Mouse (Mus musculus) brain, adult 2 months (tissue): ENCODE data around the gene Vps52.
"Not testable (repeated sequence)": the region's sequence is repeated elsewhere in the genome, so short reads cannot be mapped to it uniquely, and the experiment has no call there.

Experiments used
- DNase-seq: peaks from one replicate; pipeline ENCODE4 v3.0.0; 2011; ENCODE audit warnings: low read depth, low spot score

Vps52 gene

GRCm38 (mm10) chr17:33965846-33966550 lies 10.4 kb downstream of the Vps52 start:
- DNase-seq = no peak

GRCm38 (mm10) chr17:33968489-33968888 lies 12.9 kb downstream of the Vps52 start:
- peak; percentile 88 for DNase-seq

GRCm38 (mm10) chr17:33968927-33969326 lies 13.3 kb downstream of the Vps52 start:
- DNase-seq = peak; percentile 74

GRCm38 (mm10) chr17:33969394-33969793 lies 13.8 kb downstream of the Vps52 start:
- DNase-seq = no peak

GRCm38 (mm10) chr17:33972691-33973090 lies 17.1 kb downstream of the Vps52 start:
- no peak for DNase-seq

- DNase-seq = no peak
These were observed 18.0 kb downstream of the Vps52 start for GRCm38 (mm10) chr17:33973572-33973971.

GRCm38 (mm10) chr17:33977861-33978557 lies 22.4 kb downstream of the Vps52 start:
- DNase-seq = no peak

- DNase-seq = peak; percentile 98
These were observed 23.0 kb downstream of the Vps52 start for GRCm38 (mm10) chr17:33978631-33979031.

GRCm38 (mm10) chr17:33979512-33980050 lies 24.0 kb downstream of the Vps52 start:
- no peak for DNase-seq

- peak; percentile 32 for DNase-seq
These were observed 24.8 kb downstream of the Vps52 start for GRCm38 (mm10) chr17:33980181-33981035.

- DNase-seq = peak; percentile 99
These were observed 25.7 kb downstream of the Vps52 start for GRCm38 (mm10) chr17:33981192-33981909.

GRCm38 (mm10) chr17:33982136-33982535 lies 26.5 kb downstream of the Vps52 start:
- peak; percentile 63 for DNase-seq

- peak; percentile 89 for DNase-seq
These were observed 36.4 kb downstream of the Vps52 start for GRCm38 (mm10) chr17:33991788-33992664.

- DNase-seq = no peak
These were observed 39.3 kb downstream of the Vps52 start for GRCm38 (mm10) chr17:33994959-33995358.

- DNase-seq = no peak
These were observed 40.0 kb downstream of the Vps52 start for GRCm38 (mm10) chr17:33995651-33996050.

- not testable (repeated sequence) for DNase-seq
These were observed 41.4 kb downstream of the Vps52 start for GRCm38 (mm10) chr17:33997025-33997424.

GRCm38 (mm10) chr17:33998697-33999096 lies 43.1 kb downstream of the Vps52 start:
- not testable (repeated sequence) for DNase-seq

GRCm38 (mm10) chr17:33999341-34000149 lies 43.9 kb downstream of the Vps52 start:
- DNase-seq = no peak

- DNase-seq = peak; percentile 91
These were observed 44.5 kb downstream of the Vps52 start, which contains the start of gene H2-K1 for GRCm38 (mm10) chr17:34000150-34000537. H2-K1 (minus strand) TSS chr17:34000347.
